Mouse (Mus musculus) CH12.LX (cell line): ENCODE measurements around the gene Arg2. TPM values are rescaled to one million over a fixed set of nuclear protein-coding genes. Genes with fewer than 3 reads are reported as not detected.
"Not testable (repeated sequence)": the region's sequence is repeated elsewhere in the genome, so short reads cannot be mapped to it uniquely, and the experiment has no call there.

Experiments
- DNase-seq: peaks from one replicate; pipeline ENCODE4 v3.0.0-alpha.2; 2013; ENCODE audit errors: extremely low read depth
- H3K27ac ChIP-seq: 2 replicates; pipeline ENCODE4 v1.5.1; 2012; ENCODE audit warnings: low read depth, mild to moderate bottlenecking, control low read depth, moderate library complexity; ENCODE audit not compliant: insufficient read depth
- H3K27me3 ChIP-seq: replicated peaks from 2 replicates; pipeline ENCODE3; 2012; ENCODE audit warnings: inconsistent platforms
- H3K36me3 ChIP-seq, 2 experiments: replicated peaks in 1 of 2; 2 replicates each; pipeline versions ENCODE3 to v1.6.1; 2012; ENCODE audit warnings: inconsistent platforms in 1 of 2, low read length in 1 of 2, mild to moderate bottlenecking in 1 of 2, mixed read lengths in 1 of 2, moderate library complexity in 1 of 2; ENCODE audit not compliant: control insufficient read depth in 1 of 2, insufficient read depth in 1 of 2
- H3K4me1 ChIP-seq, 2 experiments: 2 replicates each; pipeline ENCODE4 v1.6.1; 2012; ENCODE audit warnings: inconsistent platforms in 1 of 2, moderate library complexity in 1 of 2; ENCODE audit not compliant: insufficient read depth in 2 of 2, control insufficient read depth in 1 of 2
- H3K4me2 ChIP-seq: 2 replicates; pipeline ENCODE4 v1.6.1; 2012; ENCODE audit warnings: low read depth, mild to moderate bottlenecking, control low read depth; ENCODE audit not compliant: poor library complexity, insufficient read depth, severe bottlenecking
- H3K4me3 ChIP-seq, 3 experiments: fragments of 150-350 bp in 1 of 3; sonication (generic) in 1 of 3; replicated peaks in 1 of 3; 2 replicates each; pipeline versions ENCODE3 to v1.5.1; 2011 to 2012; ENCODE audit warnings: low read depth in 2 of 3, low read length in 2 of 3, mild to moderate bottlenecking in 2 of 3, moderate library complexity in 2 of 3, control low read depth in 1 of 3, improper control_type of control experiment in 1 of 3, inconsistent platforms in 1 of 3, mixed read lengths in 1 of 3; ENCODE audit not compliant: poor library complexity in 1 of 3
- H3K79me2 ChIP-seq: replicated peaks from 2 replicates; pipeline ENCODE4 v1.6.1; 2012; ENCODE audit warnings: mild to moderate bottlenecking, moderate library complexity; ENCODE audit not compliant: control insufficient read depth, poor library complexity, insufficient read depth, severe bottlenecking; ENCODE audit errors: extremely low read depth
- H3K9ac ChIP-seq: 2 replicates; pipeline ENCODE4 v1.6.1; 2012; ENCODE audit warnings: low read depth, mild to moderate bottlenecking, control low read depth, moderate library complexity; ENCODE audit not compliant: insufficient read depth
- H3K9me3 ChIP-seq: replicated peaks from 2 replicates; pipeline ENCODE3; 2012; ENCODE audit warnings: low read length, inconsistent platforms, mixed read lengths
- CHD1 ChIP-seq: IDR thresholded peaks from 2 replicates; pipeline ENCODE4 v1.6.1; 2012; ENCODE audit warnings: low read depth, low read length, improper control_type of control experiment, inconsistent platforms
- CHD2 ChIP-seq: IDR thresholded peaks from 2 replicates; pipeline ENCODE4 v1.6.1; 2011; ENCODE audit warnings: low read length, improper control_type of control experiment
- CTCF ChIP-seq, 2 experiments: IDR thresholded peaks in 1 of 2; conservative IDR thresholded peaks in 1 of 2; 2 replicates each; pipeline ENCODE4 v1.5.1; 2011 to 2012; ENCODE audit warnings: low read depth in 2 of 2, low read length in 2 of 2, improper control_type of control experiment in 1 of 2, inconsistent platforms in 1 of 2, mild to moderate bottlenecking in 1 of 2, moderate library complexity in 1 of 2
- E2F4 ChIP-seq: IDR thresholded peaks from 2 replicates; pipeline ENCODE4 v1.6.1; 2011; ENCODE audit warnings: low read depth, low read length, improper control_type of control experiment; ENCODE audit not compliant: insufficient replicate concordance
- ELF1 ChIP-seq: IDR thresholded peaks from 2 replicates; pipeline ENCODE4 v1.6.1; 2014; ENCODE audit warnings: low read depth, mild to moderate bottlenecking, inconsistent platforms, low read length, improper control_type of control experiment
- HCFC1 ChIP-seq: IDR thresholded peaks from 2 replicates; pipeline ENCODE4 v1.6.1; 2012; ENCODE audit warnings: low read depth, mild to moderate bottlenecking, inconsistent platforms, low read length, improper control_type of control experiment
- JUN ChIP-seq: IDR thresholded peaks from 2 replicates; pipeline ENCODE4 v1.6.1; 2011; ENCODE audit warnings: low read depth, mild to moderate bottlenecking, low read length, improper control_type of control experiment, moderate library complexity; ENCODE audit not compliant: insufficient read depth
- JUND ChIP-seq: conservative IDR thresholded peaks from 2 replicates; pipeline ENCODE4 v1.6.1; 2011; ENCODE audit warnings: low read depth, low read length, improper control_type of control experiment
- MAX ChIP-seq: IDR thresholded peaks from 2 replicates; pipeline ENCODE4 v1.6.1; 2011; ENCODE audit warnings: low read length, improper control_type of control experiment
- MXI1 ChIP-seq: IDR thresholded peaks from 2 replicates; pipeline ENCODE4 v1.6.1; 2011; ENCODE audit warnings: mild to moderate bottlenecking, low read depth, low read length, improper control_type of control experiment
- PAX5 ChIP-seq: IDR thresholded peaks from 2 replicates; pipeline ENCODE4 v1.6.1; 2012; ENCODE audit warnings: low read length, inconsistent platforms, mixed read lengths
- POLR2A ChIP-seq: IDR thresholded peaks from 2 replicates; pipeline ENCODE4 v1.6.1; 2011; ENCODE audit warnings: low read depth, mild to moderate bottlenecking, improper control_type of control experiment, low read length
- RAD21 ChIP-seq: IDR thresholded peaks from 2 replicates; pipeline ENCODE4 v1.6.1; 2011; ENCODE audit warnings: low read depth, mild to moderate bottlenecking, low read length, improper control_type of control experiment, moderate library complexity
- RCOR1 ChIP-seq: conservative IDR thresholded peaks from 2 replicates; pipeline ENCODE4 v1.6.1; 2012; ENCODE audit warnings: low read depth, mild to moderate bottlenecking, inconsistent platforms, low read length, improper control_type of control experiment
- SIN3A ChIP-seq: IDR thresholded peaks from 2 replicates; pipeline ENCODE4 v1.6.1; 2012; ENCODE audit warnings: low read length, improper control_type of control experiment, inconsistent platforms
- TBP ChIP-seq: conservative IDR thresholded peaks from 2 replicates; pipeline ENCODE4 v1.6.1; 2011; ENCODE audit warnings: low read depth, low read length, improper control_type of control experiment
- TCF12 ChIP-seq: IDR thresholded peaks from 2 replicates; pipeline ENCODE4 v1.6.1; 2014; ENCODE audit warnings: low read depth, mild to moderate bottlenecking, inconsistent platforms, low read length, improper control_type of control experiment
- USF1 ChIP-seq: IDR thresholded peaks from 2 replicates; pipeline ENCODE4 v1.6.1; 2014; ENCODE audit warnings: low read depth, mild to moderate bottlenecking, inconsistent platforms, low read length, improper control_type of control experiment
- USF2 ChIP-seq: conservative IDR thresholded peaks from 2 replicates; pipeline ENCODE4 v1.6.1; 2011; ENCODE audit warnings: low read depth, low read length, improper control_type of control experiment
- ZC3H11A ChIP-seq: IDR thresholded peaks from 2 replicates; pipeline ENCODE4 v1.6.1; 2012; ENCODE audit warnings: low read depth, mild to moderate bottlenecking, inconsistent platforms, low read length, improper control_type of control experiment
- dilution Hi-C: fragments of 300-500 bp; cut with MboI; formaldehyde crosslinking; loops from 2 replicates; pipeline ENCODE4 v1.14.3; 2020; ENCODE audit warnings: low sequenced_read_pairs; ENCODE audit not compliant: extremely low pct_unique_long_range_greater_than_20kb, extremely low pct_ligation_motif_present
- in situ Hi-C: fragments of 300-500 bp; cut with MboI; formaldehyde crosslinking; loops from 3 replicates; pipeline ENCODE4 v1.14.3; 2019; ENCODE audit warnings: low sequenced_read_pairs, low pct_ligation_motif_present, low pct_unique_long_range_greater_than_20kb, mixed read lengths
- polyA plus RNA-seq: library from polyadenylated mRNA; unstranded; fragments of >175 nt; gene quantifications from 2 replicates; pipeline ENCODE4 v1.2.1, GENCODE M21; 2012; ENCODE audit warnings: low read depth; ENCODE audit not compliant: insufficient read length
- total RNA-seq, 2 experiments: library from RNA; depleted of rRNA; stranded (reverse); fragments of 300-350 nt in 1 of 2; fragments of >200 nt in 1 of 2; gene quantifications; 2 replicates each; pipeline ENCODE4 v1.2.3; 2012 to 2014

Arg2 gene
- total and polyA plus RNA-seq, 3 experiments: not detected

GRCm38 (mm10) chr12:79175998-79176397, 45.4 kb downstream of the Arg2 start:
- H3K36me3 ChIP-seq: peaks cover 34 to 68% of the 10 kb centered on the region in 2 experiments
- no peak for DNase-seq
- H3K9me3 ChIP-seq: no peaks in the 10 kb centered on the region
- dilution Hi-C loops: no loop called here
- no peak overlapping the region for H3K4me2 ChIP-seq
- TF ChIP-seq MAX: no peak
- no peak for TF ChIP-seq POLR2A
- no peak for TF ChIP-seq JUN
- no peak for TF ChIP-seq E2F4
- no peak for TF ChIP-seq CHD2
- TF ChIP-seq CHD1: no peak
- TF ChIP-seq MXI1: no peak
- TF ChIP-seq RCOR1: no peak
- no peak for TF ChIP-seq ELF1
- no peak for TF ChIP-seq USF2
- TF ChIP-seq SIN3A: no peak
- TF ChIP-seq TCF12: no peak
- TF ChIP-seq TBP: no peak
- TF ChIP-seq USF1: no peak
- no peak for TF ChIP-seq HCFC1
- no peak for TF ChIP-seq ZC3H11A
- no peak for TF ChIP-seq RAD21
- TF ChIP-seq CTCF (conservative IDR thresholded peaks at IDR 0.05 in 1 of 2, IDR thresholded peaks at IDR 0.05 in 1 of 2; ENCODE audit: low read depth in 2 of 2, low read length in 2 of 2): no peak
- TF ChIP-seq PAX5: no peak
- TF ChIP-seq JUND: no peak
- in situ Hi-C loops: no loop called here
- H3K9ac ChIP-seq: no peak overlapping the region
- no peak overlapping the region for H3K4me3 ChIP-seq
- H3K79me2 ChIP-seq: peaks cover 8% of the 10 kb centered on the region
- H3K27ac ChIP-seq: no peak overlapping the region
- H3K4me1 ChIP-seq: peaks cover 0 to 6% of the 10 kb centered on the region in 2 experiments; a peak in 2 of 4 replicates
- H3K27me3 ChIP-seq: no peaks in the 10 kb centered on the region

GRCm38 (mm10) chr12:79185160-79185559, 54.6 kb downstream of the Arg2 start:
- H3K79me2 ChIP-seq, DNase-seq, H3K9me3 ChIP-seq, in situ Hi-C loops, H3K4me2 ChIP-seq, H3K4me3 ChIP-seq, H3K27ac ChIP-seq, dilution Hi-C loops, H3K9ac ChIP-seq, H3K27me3 ChIP-seq: not testable (repeated sequence)
- peaks cover 62 to 87% of the 10 kb centered on the region in 2 experiments for H3K36me3 ChIP-seq
- peaks cover 0 to 41% of the 10 kb centered on the region in 2 experiments; a peak in 2 of 4 replicates for H3K4me1 ChIP-seq
